Mouse (Mus musculus): ENCODE measurements around the gene Carnmt1.

The Carnmt1 gene

DNA sequence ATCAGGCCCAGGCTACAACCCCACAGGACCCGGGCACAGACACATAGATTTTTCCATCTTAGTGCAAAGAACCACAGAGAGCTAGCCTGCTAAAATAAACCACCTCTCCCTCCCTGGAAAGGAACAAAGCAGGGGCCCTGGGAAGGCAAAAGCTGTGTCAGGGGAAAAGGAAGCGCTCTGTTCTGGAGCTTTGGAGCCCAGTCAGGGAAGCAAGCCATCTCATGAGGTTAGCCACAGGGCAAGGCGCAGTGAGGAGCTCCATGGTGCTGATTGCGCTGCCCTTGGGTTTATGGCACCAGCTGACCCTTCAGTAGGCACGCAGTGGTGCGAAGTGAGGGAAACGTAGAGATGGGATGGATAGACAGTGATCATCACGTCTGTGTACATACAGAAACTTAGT, 16.2 kb upstream of the Carnmt1 start:
- no peak for DNase-seq (ENCODE audit: low spot score)

DNA sequence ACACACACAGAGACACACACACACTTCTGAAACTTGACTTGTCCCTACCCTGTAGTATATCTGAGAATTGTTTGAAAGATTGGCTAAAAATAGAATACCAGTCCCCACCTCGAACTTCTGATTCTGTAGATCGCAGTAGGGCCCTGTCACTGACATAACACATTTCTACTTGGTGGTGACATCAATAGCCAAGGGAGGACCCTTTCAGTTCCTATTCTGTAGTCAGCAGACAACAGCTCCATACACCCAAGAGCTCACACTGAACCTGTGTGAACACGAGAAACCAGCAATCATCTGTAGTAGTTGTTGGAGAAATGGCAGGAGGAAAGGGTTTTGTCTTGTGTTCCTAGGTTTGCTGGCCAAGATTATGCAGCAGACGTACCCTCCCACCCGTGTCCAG, 15.6 kb upstream of the Carnmt1 start:
- no peak for DNase-seq (ENCODE audit: low spot score)

DNA sequence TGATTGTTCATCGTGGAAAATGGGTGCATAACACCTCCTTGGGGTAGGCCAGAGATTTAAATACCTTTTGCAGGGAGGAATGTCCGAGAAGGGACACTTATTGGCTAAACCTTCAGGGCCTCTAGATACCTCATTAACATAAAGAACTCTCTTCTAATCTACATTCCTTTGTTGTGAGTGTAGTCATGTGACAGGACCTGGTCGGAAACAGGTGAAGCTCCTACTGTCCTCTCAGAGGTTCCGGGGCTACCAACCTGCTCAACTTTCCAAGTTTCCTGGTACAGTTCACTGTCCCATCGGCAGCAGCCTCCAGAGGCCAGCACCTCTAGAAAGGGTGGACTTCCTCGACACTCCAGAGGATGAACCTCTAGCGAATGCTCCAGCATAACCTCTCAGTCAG, 14.6 kb upstream of the Carnmt1 start:
- no peak for DNase-seq (ENCODE audit: low spot score)

DNA sequence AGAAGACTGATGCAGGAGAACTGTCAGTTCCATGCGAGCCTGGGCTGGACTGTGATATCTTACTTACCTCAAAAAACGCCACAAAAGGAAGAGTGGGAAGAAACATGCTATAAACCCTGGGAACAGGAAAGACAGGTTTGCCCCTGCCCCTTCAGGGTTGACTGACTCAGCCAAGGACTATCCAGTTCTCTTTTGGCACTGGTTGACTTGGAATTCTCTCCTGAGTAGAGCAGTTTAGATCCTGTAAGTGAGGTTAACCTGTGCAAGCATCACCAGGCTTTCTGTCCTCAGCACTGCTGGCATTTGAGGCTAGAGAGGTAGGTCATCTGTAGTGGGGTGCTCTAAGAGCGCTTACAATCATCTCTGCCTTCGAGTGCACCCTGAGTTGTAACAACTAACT, 12.1 kb upstream of the Carnmt1 start:
- DNase-seq (ENCODE audit: low spot score), result no peak

DNA sequence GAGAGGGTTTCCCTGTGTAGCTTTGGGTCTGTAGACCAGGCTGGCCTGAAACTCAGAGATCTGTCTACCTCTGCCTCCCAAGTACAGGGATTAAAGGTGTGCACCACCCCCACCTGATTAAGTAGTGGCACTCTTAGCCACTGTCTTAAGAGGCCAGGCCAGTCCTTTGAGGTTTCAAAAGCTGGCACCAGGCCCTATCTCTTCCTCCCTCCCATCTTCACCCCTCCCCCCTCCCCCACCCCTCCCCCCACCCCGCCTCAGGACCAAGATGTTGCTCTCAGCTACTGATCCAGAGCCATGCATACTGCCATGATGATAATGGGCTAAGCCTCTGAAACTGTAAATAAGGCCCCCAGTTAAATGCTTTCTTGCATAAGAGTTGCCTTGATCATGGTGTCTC, 11.2 kb upstream of the Carnmt1 start:
- no peak for DNase-seq (ENCODE audit: low spot score)

DNA sequence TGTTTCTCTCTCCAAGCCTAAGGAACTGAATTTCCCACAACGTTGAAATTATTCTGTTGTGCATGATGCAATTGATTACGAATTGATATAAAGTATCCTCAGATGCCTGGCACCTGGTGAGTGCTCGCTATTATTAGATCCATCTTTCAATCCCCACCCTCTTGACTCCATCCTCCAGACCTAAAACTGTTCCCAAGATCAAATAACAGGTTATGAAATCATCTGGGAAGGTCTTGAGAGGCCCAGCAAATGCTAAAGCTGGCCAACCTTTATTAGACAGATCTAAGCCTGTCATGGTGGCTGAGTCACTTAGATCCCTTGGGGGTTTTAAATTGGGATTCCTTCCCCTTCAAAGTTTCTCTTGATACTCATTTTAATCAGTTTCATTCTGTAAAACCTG, 10.1 kb upstream of the Carnmt1 start:
- no peak for DNase-seq (ENCODE audit: low spot score)

DNA sequence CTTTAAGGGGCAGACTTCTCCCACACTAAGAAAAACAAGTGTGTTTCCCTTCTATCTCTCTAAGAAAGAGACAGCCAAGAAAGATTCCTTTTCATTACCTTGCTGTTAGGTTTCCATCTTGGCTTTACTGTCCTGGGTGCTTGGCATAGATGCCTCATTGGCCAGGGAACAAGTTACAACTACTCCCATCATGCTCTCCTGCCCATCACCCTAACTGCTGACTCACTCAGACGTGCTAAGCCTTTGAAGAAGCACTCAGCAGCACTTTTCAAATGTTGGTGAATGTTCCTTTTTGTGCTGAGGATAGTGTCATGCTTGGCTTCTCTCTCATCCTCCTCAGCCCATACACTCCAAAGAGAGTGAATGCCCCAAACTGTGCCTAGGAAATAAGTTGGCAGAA, 8.9 kb upstream of the Carnmt1 start:
- no peak for DNase-seq (ENCODE audit: low spot score)

DNA sequence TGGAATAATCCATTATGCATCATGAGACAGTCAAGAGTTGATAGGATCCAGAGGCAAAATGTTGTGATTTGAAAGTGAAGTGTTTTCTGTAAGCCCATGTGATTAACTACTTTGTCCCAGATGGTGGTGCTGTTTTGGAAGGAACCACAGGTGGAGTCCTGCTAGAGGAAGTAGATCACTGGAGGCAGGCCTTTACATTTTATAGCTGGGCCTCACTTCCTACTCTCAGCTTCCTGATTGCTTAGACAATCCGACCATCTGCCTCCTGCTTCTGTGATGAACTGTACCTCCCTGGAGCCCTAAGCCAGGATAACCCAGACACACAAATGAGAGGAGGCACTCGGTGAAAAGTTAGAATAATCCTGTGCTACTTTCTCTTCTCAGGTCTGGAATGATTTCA, 6.7 kb upstream of the Carnmt1 start:
- no peak for DNase-seq (ENCODE audit: low spot score)

DNA sequence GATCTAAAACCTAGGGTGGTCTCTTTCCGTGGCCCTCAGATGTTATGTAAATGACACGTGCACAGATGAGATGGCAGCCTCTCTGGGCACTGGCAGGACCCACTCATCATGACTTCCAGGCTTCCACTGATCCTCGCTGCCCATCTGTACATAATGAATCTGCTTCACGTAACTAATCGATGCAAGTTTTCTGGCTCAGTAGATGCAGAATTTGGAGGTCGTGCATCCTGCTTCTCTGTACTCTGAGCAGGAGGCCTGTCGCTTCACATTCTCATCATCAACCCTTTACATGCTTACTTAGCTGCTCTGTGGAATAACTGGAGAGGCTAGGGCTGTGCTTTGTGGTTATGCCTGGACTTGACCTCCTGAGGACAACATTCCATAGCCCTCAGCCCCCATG, 3.6 kb upstream of the Carnmt1 start:
- DNase-seq (ENCODE audit: low spot score), result no peak

DNA sequence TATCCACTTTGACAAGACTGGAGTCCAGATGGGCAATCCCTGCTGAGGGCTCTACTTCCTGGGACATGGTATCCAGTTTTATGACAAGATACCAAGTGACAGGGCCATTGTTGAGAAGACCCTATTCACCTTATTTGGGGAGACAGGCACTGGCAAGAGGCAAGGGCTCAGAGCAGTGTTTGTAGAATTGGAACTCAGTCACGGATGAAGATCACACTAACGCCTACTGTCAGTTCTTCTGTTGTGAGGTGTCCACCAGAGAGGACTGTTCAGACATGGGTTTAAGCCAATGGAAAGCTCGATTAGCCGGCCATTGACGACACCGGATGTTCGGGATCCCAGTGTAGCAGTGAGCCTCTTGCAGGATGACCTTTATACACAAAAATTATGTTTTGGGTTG, 1.0 kb upstream of the Carnmt1 start:
- no peak for DNase-seq (ENCODE audit: low spot score)

DNA sequence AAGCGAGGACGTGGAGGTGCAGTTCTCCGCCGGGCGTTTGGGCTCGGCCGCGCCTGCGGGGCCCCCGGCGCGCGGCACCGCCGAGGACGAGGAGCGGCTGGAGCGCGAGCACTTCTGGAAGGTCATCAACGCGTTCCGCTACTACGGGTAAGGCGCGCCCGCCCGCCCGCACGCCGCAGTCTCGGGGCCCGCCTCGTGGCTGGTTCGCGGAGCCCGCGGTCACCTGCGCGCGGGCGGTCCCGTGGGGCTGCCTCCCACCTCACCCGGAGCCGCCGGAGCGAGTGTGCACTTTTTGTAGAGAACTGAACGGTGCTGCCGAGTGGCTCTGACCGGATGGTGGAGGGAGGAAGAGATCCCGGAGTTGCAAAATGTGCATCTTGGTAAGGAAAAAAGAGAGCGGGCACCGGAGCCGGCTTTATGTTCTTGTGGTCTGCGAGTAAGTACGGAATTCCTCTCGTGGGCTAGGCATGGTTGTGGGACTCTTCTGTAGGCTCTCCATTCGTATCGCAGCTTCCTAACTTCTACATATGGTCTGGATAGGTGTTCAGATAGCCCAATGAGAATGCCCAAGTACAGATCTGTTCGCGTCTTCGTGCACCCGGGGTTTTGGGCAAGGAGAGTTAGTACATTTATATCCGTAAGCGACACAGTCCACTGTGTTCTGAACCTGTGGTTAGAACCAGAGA, 635 bp downstream of the Carnmt1 start:
- DNase-seq (ENCODE audit: low spot score), result no peak

DNA sequence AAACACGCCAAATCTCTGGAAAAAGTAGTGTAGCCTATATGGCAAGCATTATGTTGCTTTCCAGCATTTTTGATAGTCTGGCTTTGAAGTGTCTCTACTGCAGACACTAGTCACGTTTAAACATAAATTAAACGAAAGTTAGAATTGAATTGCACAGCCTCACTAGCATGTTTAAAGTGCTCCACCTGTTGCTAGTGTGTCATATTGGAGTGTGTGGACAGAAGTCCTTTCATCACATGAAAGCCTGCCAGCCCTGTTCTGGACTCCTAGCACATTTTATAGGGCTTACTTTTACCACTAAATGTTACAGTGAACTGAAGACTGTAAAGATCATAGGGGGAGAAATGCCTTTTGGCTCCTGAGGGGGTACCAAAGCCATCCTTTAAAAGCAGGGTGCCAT, 1.9 kb downstream of the Carnmt1 start:
- no peak for DNase-seq (ENCODE audit: low spot score)

DNA sequence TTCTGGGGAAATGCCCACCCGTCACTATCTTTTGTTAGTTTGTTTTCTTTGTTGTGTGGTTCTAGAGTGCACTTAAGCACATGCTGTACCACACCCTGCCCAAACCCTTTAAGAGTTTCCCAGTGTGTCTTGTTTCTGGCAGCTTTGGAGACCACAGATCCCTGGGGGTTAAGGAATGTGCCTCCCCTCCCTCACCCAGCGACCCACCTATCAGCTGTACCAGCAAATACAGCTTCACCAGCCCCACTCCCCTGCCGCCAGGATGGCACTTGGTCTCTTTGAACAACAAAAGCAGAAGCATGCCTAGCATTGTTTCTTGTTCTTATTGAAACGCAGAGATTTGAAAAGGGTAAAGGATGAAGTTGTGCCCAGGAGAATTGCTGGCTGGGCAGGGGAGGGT, 2.6 kb downstream of the Carnmt1 start:
- DNase-seq (ENCODE audit: low spot score), result no peak

DNA sequence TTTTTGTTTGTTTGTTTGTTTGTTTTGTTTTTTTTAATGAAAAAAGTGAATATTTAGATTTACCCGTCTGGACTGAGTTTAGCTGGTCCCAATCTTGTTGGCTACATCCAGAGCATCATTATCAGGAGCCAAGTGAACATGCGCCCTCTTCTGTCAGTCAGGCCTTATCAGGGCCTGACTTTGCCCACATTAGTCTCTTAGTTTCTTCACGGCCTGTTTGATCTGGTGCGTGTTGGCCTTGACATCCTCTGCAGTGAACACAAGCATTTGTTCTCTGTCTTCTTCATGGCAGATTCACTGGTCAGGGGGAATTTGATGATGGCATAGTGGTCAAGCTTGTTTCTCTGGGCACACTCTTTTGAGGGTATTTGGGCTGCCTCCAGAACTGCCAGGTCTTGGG, 11.6 kb downstream of the Carnmt1 start:
- no peak for DNase-seq (ENCODE audit: low spot score)

DNA sequence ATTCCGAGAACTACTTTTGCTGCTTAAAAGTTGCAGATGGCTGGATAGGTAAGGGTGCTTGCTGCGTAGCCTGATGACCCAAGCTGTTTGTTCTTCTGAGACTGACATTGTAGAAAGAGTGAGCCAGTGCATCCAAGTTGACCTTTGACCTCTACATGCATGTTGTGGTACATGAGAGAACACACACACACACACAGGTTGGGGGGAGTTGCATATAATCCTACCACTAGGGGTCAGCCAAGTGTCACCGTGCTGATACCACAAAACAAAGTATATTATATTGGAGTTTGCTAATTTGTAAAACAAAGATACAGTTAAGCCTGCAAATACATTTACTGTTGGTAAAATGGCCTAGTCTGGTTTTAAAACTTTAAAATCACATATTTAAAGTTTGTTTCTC, 17.0 kb downstream of the Carnmt1 start:
- DNase-seq (ENCODE audit: low spot score), result no peak

DNA sequence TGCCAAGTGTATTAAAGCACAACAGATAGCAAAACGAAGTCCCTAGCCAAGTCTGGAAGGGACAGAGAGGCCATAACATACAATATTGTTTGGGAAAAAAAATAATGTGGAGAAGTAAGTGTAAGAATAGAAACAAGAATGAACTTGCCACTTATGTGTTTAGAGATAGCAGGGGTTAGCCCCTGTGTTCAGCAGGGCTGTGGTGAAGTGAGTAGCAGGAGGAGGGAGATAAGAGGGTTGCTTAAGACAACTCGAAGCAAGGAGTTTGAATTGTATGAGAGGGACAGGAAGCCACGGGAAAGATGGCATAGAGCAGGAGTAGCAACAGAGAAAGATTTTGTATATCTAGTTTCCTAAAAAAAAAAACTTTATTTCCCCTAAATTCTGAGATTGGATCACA, 21.6 kb downstream of the Carnmt1 start:
- DNase-seq (ENCODE audit: low spot score), result no peak

DNA sequence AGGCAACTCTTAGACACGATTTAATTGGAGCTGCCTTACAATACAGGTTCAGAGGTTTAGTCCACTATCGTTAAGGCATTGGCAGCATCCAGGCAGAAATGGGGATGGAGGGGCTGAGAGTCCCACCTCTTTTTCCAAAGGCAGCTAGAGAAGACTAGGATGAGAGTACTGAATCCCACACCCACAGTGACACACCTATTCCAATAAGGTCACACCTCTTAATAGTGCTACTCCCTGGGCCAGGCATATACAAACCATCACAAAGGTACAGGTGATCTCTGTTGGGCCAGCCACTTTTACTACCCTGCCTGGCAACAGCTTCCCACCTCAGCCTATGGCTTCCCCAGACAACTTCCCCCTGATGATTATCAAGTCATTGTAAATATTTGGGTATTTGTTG, 22.2 kb downstream of the Carnmt1 start:
- DNase-seq (ENCODE audit: low spot score), result no peak

DNA sequence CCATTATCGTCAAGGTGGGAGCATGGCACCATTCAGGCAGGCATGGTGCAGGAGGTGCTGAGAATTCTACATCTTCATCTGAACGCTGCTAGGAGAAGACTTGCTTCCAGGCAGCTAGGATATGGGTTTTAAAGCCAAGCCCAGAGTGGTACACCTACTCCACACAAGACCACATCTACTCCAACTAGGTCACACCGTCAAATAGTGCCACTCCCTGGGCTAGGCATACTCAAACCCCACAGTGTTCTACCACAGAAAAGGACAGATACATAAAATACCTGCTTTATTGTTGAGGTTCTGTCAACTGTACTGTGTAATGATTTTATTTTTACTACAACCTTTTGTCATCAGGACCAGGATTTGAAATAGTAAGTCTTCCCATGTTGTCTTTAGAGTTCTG, 24.6 kb downstream of the Carnmt1 start:
- no peak for DNase-seq (ENCODE audit: low spot score)

DNA sequence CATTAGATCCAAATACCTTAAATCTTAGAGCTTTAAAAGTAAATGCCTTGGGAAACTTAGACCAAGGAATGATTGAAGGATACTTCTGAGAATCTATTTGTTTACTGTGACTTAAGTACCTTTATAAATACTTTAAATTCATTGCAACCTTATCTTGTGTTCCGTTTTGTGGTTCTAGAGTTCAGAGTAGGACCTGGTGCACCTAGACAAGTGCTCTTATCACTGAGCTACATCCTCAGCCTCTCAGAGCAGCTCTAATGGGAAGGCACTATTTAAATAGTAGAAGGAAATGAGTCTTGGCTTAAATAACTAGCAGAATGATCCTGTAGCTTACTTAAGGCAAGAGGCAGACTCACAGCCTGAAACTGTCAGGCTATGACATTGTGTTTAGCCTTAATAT, 25.0 kb downstream of the Carnmt1 start:
- no peak for DNase-seq (ENCODE audit: low spot score)

DNA sequence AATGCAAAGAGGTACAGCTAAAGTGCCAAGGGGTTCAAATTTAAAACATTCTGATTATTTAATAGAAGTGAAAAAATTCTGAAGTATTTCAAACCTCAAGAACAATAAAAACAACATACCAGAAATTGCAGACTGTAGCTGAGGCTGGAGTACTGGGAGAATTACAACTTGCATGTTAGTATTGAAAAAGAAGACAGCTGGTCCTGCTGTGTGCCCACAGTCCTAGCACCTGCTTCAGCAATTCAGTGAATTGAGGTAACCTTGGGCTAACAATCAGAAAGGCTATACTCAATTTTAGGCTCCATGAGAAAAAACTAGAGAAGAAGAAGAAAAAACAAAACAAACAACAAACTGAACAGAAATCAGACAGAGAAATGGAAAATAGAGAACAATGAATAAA, 37.5 kb downstream of the Carnmt1 start:
- no peak for DNase-seq (ENCODE audit: low spot score)

DNA sequence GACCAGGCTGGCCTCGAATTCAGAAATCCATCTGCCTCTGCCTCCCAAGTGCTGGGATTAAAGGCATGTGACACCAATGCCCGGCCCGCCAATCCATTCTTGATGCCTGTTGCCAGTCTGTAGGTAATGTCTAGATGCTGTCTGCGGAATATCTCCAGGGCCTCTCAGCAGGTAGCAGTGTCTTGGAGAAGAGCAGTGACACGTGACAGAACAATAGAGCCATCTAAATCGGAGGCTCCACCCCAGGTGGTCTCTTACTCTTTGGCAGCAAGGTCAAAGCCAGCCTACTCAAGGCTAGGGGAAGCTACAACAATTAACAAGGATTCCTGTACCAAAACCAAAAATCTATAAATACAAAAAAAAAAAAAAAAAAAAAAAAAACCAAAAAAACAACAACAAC, 40.3 kb downstream of the Carnmt1 start:
- DNase-seq (ENCODE audit: low spot score), result no peak

DNA sequence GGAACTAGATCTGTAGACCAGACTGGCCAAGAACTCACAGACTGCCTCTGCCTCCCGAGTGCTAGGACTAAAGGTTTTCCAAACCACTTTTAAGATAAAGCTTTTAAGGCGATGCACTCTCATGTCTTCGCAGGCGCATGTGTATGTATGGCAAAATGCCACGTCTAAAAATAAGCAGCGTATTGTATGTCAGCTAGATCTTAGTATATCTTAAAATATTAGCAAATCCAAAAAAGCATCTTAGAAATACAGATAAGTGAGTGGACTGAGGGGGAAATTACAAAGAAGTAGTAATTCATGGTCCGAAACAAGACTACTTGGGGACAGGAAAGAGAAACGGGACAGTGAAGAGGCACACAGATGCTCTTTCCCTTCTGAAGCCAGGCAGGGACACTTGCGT, 41.0 kb downstream of the Carnmt1 start:
- no peak for DNase-seq (ENCODE audit: low spot score)

DNA sequence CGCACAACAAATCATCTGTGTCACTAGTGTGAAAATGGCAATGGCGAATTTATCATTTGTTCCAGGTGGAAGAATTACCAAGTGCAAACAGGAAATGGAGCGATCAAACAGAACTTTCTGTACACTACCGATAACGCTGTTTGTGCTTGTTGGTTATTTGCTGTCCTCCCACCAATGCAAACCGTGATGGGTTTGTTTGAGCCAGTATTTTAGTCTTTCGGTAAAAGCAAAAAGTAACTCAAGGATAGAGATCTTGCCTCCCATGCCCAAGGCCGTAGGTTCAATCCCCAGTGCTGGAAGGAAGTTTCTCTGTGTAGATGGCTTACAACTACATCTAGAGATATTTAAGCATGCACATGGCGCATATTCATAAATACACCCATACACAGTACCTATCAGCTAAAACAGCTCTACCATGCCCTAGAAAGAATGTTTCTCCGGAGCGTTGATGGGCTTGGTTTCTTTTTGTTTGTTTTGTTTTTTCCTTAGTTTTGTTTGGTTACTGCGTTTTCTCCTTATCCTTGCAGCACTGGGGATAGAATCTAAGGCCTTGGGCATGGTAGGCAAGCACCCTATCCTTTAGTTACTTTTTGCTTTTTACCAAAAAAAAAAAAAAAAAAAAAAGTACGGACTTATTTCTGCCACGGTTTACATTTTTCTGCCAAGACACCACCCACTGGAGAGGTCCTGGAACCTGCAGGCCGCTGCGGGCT, 41.7 kb downstream of the Carnmt1 start:
- no peak for DNase-seq (ENCODE audit: low spot score)

DNA sequence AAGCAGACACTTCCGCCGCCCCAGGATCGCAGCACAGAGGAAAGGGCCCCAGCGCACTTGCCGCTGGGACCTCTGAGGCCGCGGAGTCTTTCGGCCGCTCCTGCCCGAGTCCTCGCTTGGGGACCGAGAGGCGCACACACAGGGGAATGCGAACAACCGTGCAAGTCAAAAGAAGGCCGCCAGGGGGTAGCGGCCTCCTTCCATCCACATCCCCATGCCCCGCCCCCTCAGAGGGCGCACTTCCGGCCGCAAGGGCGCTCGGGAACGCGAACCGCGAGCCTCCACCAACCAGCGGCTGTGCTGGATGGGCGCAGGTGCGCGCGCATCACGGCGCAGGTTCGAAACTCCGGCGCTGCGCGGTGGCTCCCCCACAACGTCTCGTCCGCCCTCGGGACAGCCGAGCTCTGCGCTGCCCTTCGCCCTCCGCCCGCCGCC, 42.3 kb downstream of the Carnmt1 start, which contains the start of gene D030056L22Rik:
Gene D030056L22Rik (plus strand): TSS at position 328 of the 435 bp plus-strand sequence.
- DNase-seq (ENCODE audit: low spot score), result peak; percentile 95

Data from ovary, adult 18-20 months (tissue).